Mouse (Mus musculus) embryonic facial prominence, embryonic 15.5 days (tissue): ENCODE data around the gene Igf1r. TPM values are rescaled to one million over a fixed set of nuclear protein-coding genes. Genes with fewer than 3 reads are reported as not detected.
A peak's percentile ranks its signal among the peaks of the same experiment; 100 is the strongest.

Experiments used
- ATAC-seq: fragments of 200-750 bp; cut with Nextera tagmentation; 2 replicates; pipeline ENCODE4 v1.8.0; 2017; ENCODE audit warnings: low read depth, moderate TSS enrichment; ENCODE audit not compliant: insufficient number of reproducible peaks, low FRiP score, low TSS enrichment
- H3K27ac ChIP-seq: fragments of 300-500 bp; sonication (generic); replicated peaks from 2 replicates; pipeline ENCODE4 v1.5.1; 2015; ENCODE audit warnings: mild to moderate bottlenecking, inconsistent platforms
- H3K27me3 ChIP-seq: fragments of 300-500 bp; sonication (generic); 2 replicates; pipeline ENCODE4 v1.6.1; 2015; ENCODE audit warnings: inconsistent platforms
- H3K36me3 ChIP-seq: fragments of 300-500 bp; sonication (generic); 2 replicates; pipeline ENCODE4 v1.6.1; 2015; ENCODE audit warnings: mild to moderate bottlenecking, inconsistent platforms
- H3K4me1 ChIP-seq: fragments of 300-500 bp; sonication (generic); 2 replicates; pipeline ENCODE4 v1.6.1; 2015; ENCODE audit warnings: inconsistent platforms
- H3K4me2 ChIP-seq: fragments of 300-500 bp; sonication (generic); replicated peaks from 2 replicates; pipeline ENCODE4 v1.6.1; 2015; ENCODE audit warnings: mild to moderate bottlenecking, inconsistent platforms
- H3K4me3 ChIP-seq: fragments of 300-500 bp; sonication (generic); replicated peaks from 2 replicates; pipeline ENCODE4 v1.5.1; 2015; ENCODE audit warnings: mild to moderate bottlenecking, inconsistent platforms
- H3K9ac ChIP-seq: fragments of 300-500 bp; sonication (generic); 2 replicates; pipeline ENCODE4 v1.6.1; 2015; ENCODE audit warnings: inconsistent platforms
- H3K9me3 ChIP-seq: fragments of 300-500 bp; sonication (generic); replicated peaks from 2 replicates; pipeline ENCODE4 v1.6.1; 2016; ENCODE audit warnings: inconsistent platforms
- WGBS: fragments of 180-500 bp; shearing (Covaris S2); methylation state at CpG from one replicate; pipeline ENCODE4 v1.1.7; 2015; 5-methylcytosine and 5-hydroxymethylcytosine counted together
- polyA plus RNA-seq: library from polyadenylated mRNA; unstranded; fragments of >200 nt; fragmentation: Nextera tagmentation; extraction: Ambion mirVana; gene quantifications from 2 replicates; pipeline ENCODE4 v1.2.1, GENCODE M21; 2015

The Igf1r gene
- polyA plus RNA-seq, 1 experiment from 2014 or later: 26.2 TPM

DNA sequence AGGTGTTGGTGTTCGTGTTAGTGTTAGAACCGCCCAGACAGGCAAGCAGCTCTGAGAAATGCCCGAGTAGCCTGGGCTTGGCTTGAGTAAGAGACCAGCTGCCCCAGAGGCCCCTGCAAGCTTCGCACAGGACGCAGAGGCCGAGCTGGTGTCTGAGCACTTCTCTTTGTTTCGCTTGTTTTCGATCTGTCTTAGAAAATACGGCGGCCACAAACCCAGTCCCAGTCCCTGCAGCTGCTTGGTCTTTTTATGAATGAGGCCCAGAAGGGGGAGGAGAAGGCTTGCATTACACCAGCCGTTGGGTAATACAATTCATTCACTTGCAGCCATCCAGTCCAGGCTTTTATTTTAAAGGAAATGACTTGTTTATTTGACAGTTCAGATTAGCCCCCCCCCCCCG lies 132.7 kb downstream of the Igf1r start:
- Histone ChIP-seq H3K9ac (no peak overlapping the region), H3K4me1 (peaks cover 41% of the 10 kb centered on the region), H3K36me3 (no peaks in the 10 kb centered on the region), H3K9me3 (no peaks in the 10 kb centered on the region), H3K27me3 (no peaks in the 10 kb centered on the region), H3K27ac (peak overlapping the region; percentile 83), H3K4me2 (peak overlapping the region; percentile 33), H3K4me3 (peak overlapping the region; percentile 19; the same call in 1 of the 2 replicates)
- ATAC-seq: peak; percentile 80
- 6% methylated on average over 12 of the region's 12 CpGs for WGBS

DNA sequence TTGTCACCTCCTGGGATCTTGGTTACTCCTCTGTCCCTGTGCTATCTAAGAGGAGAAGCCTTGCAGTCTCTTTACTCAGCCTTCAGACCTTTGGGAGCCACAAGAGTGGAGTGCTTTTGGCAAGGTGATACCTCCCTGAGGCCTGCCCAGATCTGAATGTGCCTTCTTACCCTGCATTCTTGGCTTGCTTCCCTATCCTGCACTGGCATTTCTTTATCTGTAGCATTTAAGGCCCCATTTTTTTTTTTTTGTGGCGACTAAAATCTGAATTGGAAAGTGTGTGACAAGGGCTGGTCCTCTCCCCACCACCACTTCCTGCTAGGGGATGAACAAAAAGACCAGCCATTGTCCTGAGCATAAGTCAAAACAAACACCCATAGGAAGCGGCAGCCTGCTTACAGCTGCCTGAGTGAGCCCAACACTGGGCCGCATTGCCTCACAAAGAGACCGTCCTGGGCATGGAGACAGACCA lies 133.3 kb downstream of the Igf1r start:
- no peaks in the 10 kb centered on the region for H3K9me3 ChIP-seq
- no peak overlapping the region for H3K9ac ChIP-seq
- H3K27ac ChIP-seq: peak overlapping the region; percentile 83
- H3K27me3 ChIP-seq: no peaks in the 10 kb centered on the region
- peaks cover 41% of the 10 kb centered on the region for H3K4me1 ChIP-seq
- ATAC-seq: no peak
- H3K4me3 ChIP-seq: no peak overlapping the region
- H3K4me2 ChIP-seq: peak overlapping the region; percentile 33; the same call in 1 of the 2 replicates
- H3K36me3 ChIP-seq: no peaks in the 10 kb centered on the region
- 41% methylated on average over 4 of the region's 4 CpGs for WGBS

DNA sequence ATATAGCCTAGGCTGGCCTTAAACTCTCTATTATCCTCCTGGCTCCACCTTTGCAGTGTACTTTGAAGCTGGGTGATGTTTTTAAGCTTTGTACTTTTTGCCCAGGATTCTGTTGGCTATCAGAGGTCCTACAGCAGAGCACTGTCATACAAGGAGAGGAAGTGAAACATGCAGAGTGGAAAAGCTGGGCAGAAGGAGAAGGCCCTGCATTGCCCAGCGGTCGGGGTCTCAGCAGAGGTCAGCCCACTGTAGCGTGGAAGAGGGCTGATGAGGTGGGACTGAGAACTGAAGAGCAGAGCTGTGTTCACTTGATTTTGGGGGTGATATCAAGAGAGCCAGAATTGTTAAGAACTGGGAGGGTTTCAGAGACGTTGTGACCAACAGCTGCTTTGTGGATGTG lies 134.9 kb downstream of the Igf1r start:
- H3K4me1 ChIP-seq: peaks cover 34% of the 10 kb centered on the region
- H3K27ac ChIP-seq: no peak overlapping the region

DNA sequence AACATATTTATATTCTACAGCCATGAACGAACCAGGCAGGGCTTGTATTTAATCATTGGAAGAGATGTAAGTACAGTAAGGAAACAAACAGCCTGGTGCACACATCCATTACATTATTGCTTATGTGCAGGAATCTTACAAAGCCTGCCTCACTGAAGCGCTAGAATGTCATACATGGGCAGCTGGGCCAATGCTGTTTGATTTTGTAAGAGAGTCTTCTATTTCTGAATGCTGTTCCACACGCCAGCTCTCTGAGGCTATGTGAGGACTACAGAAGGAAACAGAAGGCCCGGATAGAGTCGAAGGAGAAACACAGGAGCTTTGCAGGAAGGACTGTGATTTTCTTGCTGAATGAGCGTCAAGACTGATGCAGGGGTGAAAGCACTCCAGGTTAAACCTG lies 136.2 kb downstream of the Igf1r start:
- Histone ChIP-seq H3K4me1 (peaks cover 28% of the 10 kb centered on the region), H3K4me2 (no peak overlapping the region)
- no peak for ATAC-seq

More for the DNA sequence above, 134.9 kb downstream of the Igf1r start:
- Histone ChIP-seq H3K36me3 (no peaks in the 10 kb centered on the region), H3K4me2 (no peak overlapping the region), H3K9me3 (no peaks in the 10 kb centered on the region), H3K4me3 (no peak overlapping the region), H3K9ac (no peak overlapping the region), H3K27me3 (no peaks in the 10 kb centered on the region)
- no peak for ATAC-seq
- 77% methylated on average over 4 of the region's 4 CpGs for whole genome bisulfite sequencing

DNA sequence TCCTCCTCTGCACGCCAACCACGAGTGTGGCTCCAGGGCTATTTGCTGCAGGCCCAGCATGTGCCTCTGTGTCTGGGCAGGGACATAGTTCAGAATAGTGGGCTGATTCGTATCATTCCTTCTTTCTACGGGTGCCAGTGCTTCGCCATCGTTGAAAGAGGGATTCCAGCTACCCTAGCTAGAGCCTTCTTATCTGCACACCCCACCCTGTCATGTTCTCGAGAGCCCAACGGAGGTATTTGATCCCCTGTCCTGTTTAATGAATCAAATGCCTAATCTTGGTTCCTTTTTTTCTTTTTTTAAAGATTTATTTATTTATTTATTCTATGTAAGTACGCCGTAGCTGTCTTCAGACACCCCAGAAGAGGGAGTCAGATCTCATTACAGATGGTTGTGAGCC lies 137.1 kb downstream of the Igf1r start:
- Histone ChIP-seq H3K27me3 (no peaks in the 10 kb centered on the region), H3K9me3 (no peaks in the 10 kb centered on the region), H3K36me3 (no peaks in the 10 kb centered on the region), H3K27ac (no peak overlapping the region), H3K9ac (no peak overlapping the region), H3K4me2 (no peak overlapping the region), H3K4me1 (peaks cover 27% of the 10 kb centered on the region), H3K4me3 (no peak overlapping the region)
- no peak for ATAC-seq
- WGBS: 83% methylated on average over 10 of the region's 10 CpGs

More for the DNA sequence above, 136.2 kb downstream of the Igf1r start:
- no peak overlapping the region for H3K27ac ChIP-seq
- H3K4me3 ChIP-seq: no peak overlapping the region
- H3K9me3 ChIP-seq: no peaks in the 10 kb centered on the region
- WGBS: 81% methylated on average over 6 of the region's 6 CpGs
- H3K36me3 ChIP-seq: no peaks in the 10 kb centered on the region
- H3K27me3 ChIP-seq: no peaks in the 10 kb centered on the region
- H3K9ac ChIP-seq: no peak overlapping the region

DNA sequence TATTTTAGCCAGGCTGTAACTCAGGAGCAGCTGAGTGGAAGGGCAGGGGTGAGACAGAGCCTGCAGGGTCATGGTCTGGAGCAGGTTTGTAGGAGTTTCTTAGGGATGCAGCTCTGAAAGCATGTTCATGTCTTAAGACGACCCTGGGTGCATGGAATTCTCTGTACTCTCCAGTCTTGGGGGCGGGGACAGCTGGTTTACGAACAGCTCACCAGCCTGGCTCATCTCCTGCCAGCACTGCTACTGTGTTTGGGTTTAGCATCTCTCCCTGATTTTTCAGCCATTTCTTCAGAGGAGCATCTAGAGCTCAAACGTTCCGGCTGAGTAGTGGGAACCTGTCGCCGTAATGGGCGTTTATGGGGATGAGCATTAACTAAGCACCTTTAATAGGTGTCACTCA lies 137.9 kb downstream of the Igf1r start:
- Histone ChIP-seq H3K4me2 (no peak overlapping the region), H3K36me3 (no peaks in the 10 kb centered on the region), H3K27ac (no peak overlapping the region), H3K4me3 (no peak overlapping the region), H3K9ac (no peak overlapping the region), H3K4me1 (peaks cover 19% of the 10 kb centered on the region), H3K9me3 (no peaks in the 10 kb centered on the region), H3K27me3 (no peaks in the 10 kb centered on the region)
- ATAC-seq: no peak
- 78% methylated on average over 8 of the region's 8 CpGs for WGBS

DNA sequence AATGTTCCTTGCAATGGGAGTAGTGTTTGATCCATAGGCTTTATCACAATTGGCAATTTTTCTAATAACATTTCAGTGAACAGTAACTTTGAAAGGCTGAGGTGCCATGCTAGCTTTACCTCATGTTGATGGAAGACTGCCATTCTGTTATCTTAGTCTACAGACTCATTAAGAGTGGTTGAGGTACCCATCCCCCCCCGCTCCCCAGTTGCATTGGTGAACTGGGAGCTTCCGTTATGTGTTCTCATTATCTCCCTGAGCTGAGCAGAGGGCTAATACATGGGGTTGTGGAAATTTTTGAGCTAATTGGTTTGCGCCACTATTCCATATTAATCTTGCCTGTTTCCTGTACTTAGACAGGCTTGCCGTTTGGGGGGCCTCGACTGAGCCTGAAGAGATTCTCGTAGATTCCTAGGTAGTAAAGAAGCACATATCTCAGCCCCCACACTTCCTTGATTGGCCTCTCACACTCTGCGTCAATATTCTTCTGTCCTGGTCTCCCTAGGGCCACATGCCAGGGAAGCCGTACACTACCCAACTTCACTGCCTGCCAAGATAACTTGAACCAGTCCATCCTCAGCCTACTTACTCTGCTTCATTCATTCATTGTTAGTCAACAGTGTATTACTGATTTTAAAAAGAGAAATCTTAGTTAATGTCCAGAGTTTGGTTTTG lies 139.8 kb downstream of the Igf1r start:
- Histone ChIP-seq H3K4me1 (0 out of 2 replicates have a peak, but pooled peaks cover 3% of the 10 kb centered on the region), H3K27me3 (no peaks in the 10 kb centered on the region), H3K36me3 (no peaks in the 10 kb centered on the region), H3K9ac (no peak overlapping the region), H3K9me3 (no peaks in the 10 kb centered on the region), H3K27ac (no peak overlapping the region), H3K4me2 (no peak overlapping the region), H3K4me3 (no peak overlapping the region)
- 72% methylated on average over 8 of the region's 8 CpGs for WGBS
- ATAC-seq: no peak

DNA sequence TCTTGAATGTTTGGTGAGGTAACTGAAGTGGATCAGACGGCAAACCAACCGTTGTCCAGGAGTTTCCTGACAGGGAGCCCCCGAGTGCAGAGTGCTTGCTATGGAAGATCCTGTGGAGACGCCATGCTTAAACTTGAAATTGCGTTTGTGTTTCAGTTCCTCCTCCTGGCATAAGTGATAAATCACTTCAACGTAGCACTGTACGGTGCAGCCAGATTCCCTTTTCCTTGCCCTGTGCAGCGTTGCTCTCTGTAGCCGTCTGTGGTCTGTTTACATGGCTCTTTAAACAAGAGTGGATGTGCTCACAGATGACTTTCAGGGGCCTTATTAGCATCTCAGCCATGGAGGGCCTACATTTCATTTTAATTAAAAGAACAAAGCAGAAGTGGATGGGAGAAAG lies 141.2 kb downstream of the Igf1r start:
- no peaks in the 10 kb centered on the region for H3K36me3 ChIP-seq
- H3K9me3 ChIP-seq: no peaks in the 10 kb centered on the region
- H3K4me3 ChIP-seq: no peak overlapping the region
- no peak overlapping the region for H3K4me2 ChIP-seq
- WGBS: 67% methylated on average over 9 of the region's 9 CpGs
- H3K4me1 ChIP-seq: no peaks in the 10 kb centered on the region
- no peak overlapping the region for H3K9ac ChIP-seq
- no peak overlapping the region for H3K27ac ChIP-seq
- ATAC-seq: no peak
- no peaks in the 10 kb centered on the region for H3K27me3 ChIP-seq

DNA sequence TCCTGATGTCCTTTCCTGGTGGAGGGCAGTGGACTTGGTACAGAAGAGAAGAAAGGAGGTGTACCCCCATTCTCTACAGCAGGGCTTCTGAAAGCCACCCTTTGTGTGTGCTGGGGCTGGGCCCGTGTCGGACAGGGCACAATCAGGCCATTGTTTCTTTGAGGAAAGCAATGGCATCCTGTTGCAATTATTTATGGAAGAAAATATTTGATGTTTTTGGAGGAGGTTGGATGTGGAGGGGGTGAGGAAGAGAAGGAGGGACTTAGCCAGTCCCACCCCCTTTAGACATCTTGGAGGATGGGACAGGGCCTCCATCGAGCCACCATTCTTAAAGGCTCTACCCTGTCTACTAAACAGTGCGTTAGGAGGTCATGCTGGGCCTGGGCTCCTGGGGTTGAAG lies 142.9 kb downstream of the Igf1r start:
- Histone ChIP-seq H3K36me3 (no peaks in the 10 kb centered on the region), H3K4me3 (no peak overlapping the region), H3K27ac (no peak overlapping the region), H3K4me2 (no peak overlapping the region), H3K9me3 (no peaks in the 10 kb centered on the region), H3K4me1 (no peaks in the 10 kb centered on the region), H3K9ac (no peak overlapping the region), H3K27me3 (no peaks in the 10 kb centered on the region)
- WGBS: 46% methylated on average over 4 of the region's 4 CpGs
- no peak for ATAC-seq

DNA sequence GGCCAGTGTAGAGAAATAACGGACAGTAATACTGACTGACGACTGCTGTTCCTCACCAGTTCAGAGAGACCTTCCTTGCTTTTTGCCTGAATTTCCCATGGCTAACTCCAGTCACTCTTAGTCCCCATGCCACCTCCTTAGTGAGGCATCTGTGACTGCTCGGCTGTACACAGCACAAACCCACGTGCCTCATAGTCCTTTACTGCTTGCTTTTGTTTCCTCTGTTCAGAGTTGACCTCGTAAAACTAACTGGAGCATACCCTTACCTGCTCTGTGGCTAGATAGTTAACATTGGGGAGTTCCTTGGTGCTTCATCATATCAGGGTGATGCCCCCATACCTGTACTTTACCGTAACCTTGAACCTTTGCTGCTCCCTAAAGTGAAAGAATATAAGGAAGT lies 143.8 kb downstream of the Igf1r start:
- no peaks in the 10 kb centered on the region for H3K4me1 ChIP-seq
- H3K9me3 ChIP-seq: no peaks in the 10 kb centered on the region
- H3K27me3 ChIP-seq: no peaks in the 10 kb centered on the region
- H3K4me3 ChIP-seq: no peak overlapping the region
- 77% methylated on average over 6 of the region's 6 CpGs for WGBS
- no peak overlapping the region for H3K27ac ChIP-seq
- H3K36me3 ChIP-seq: no peaks in the 10 kb centered on the region
- H3K4me2 ChIP-seq: no peak overlapping the region
- ATAC-seq: no peak
- H3K9ac ChIP-seq: no peak overlapping the region

DNA sequence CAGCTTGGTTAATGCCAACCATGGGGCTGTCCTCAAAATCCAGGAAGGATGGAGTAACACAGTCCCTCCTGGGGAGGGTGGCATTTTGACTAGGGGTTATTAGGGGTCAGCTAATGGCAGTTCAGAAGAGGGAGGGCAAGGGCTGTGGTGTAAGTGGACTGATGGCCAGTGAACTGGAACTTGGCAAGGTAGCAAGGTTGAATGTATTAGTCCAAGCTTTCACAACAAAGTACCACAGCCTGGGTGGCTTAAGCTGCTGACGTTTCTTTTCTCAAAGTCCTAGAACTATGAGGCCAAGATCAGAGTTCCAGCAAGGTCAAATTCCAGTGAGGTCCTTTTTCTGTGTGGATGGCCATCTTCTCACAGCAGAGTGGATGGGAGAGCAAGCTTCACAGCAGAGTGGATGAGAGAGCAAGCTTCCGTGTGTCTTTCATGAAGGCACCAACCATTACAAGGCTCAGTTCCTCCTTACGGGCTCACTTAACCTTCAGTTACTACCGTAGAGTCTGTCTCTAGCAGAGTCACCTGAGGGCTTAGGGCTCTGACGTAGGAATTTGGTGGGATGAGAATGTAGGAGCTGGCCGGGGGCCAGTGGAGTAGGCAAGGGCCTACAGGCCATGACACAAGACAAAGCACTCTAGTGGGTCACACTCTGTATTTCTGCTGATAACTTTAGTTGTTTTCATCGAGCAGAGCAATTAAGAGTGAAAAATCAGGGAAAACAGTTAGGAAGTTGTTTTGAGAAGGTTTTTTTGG lies 144.6 kb downstream of the Igf1r start:
- Histone ChIP-seq H3K4me2 (no peak overlapping the region), H3K27me3 (no peaks in the 10 kb centered on the region), H3K4me3 (no peak overlapping the region), H3K27ac (no peak overlapping the region), H3K9ac (no peak overlapping the region), H3K9me3 (no peaks in the 10 kb centered on the region), H3K36me3 (no peaks in the 10 kb centered on the region), H3K4me1 (peaks cover 1% of the 10 kb centered on the region)
- 86% methylated on average over 7 of the region's 7 CpGs for WGBS
- no peak for ATAC-seq
